Mouse (Mus musculus): ENCODE measurements at regions not wholly inside any gene's neighbourhood (a gene's known extent, or its start where the extent isn't known, plus 50 kb on each side); places are given as distances from the start of the nearest gene placed in this dataset.

DNA sequence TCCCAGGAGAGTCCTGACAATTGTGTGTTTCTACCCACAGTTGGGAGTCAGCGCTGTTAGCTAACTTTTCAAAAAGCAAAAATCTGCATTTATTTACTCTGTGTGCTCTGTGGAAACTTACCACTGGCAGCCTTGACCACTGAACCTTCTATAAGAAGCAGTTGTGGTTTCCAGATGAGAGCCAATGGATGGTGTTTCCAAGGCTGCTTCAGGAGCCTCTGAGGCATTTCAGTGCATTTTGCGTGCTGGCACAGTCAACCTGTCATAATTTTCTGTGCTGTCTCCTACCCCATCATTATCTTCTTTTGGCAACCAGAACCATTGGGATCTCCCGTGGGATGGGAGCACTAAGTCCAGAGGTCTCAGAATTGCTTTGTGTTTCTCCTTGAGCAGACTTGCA is 60.3 kb downstream of the 4930544G11Rik start:
- ATAC-seq (replicated peaks; ENCODE audit: poor library complexity), result no peak

DNA sequence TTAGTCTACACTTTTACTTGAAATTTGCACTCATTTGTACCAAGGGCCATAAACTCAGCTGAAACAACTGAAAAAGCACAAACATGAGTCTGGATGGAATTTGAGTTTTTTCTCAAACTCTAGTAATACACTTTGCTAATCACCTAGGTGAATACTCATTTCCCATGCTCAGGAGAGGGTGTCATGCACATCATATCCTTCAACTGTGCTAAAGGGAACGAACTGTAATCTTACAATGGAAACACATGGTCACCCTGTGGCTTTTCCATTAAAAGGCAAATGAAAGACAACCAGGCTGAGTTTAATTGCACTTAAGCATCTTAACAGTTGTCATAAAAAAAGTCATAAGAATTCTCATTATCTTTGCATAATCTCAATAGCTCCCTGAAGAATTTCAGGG is 71.1 kb downstream of the 4930544G11Rik start:
- no peak for ATAC-seq (replicated peaks; ENCODE audit: poor library complexity)

DNA sequence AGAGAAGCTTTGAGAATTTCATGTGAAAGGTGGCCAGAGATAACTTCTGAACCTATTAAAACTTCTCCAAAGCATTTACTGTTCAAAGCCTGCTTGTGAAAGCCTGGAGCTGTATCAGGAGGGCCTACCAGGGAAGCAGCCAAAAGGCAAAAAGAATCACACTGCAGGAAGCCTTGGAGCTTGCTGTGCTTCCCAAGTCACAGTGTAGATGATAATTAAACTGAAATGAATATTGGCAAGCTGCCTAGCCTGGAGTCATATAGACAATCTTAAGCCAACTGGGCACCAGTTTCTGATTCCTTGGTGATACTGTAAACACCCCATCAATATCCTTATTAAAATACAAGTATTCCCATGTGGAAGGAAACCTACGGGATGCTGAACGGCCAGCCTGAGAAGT is 84.4 kb downstream of the 4930544G11Rik start:
- no peak for ATAC-seq (replicated peaks; ENCODE audit: poor library complexity)

DNA sequence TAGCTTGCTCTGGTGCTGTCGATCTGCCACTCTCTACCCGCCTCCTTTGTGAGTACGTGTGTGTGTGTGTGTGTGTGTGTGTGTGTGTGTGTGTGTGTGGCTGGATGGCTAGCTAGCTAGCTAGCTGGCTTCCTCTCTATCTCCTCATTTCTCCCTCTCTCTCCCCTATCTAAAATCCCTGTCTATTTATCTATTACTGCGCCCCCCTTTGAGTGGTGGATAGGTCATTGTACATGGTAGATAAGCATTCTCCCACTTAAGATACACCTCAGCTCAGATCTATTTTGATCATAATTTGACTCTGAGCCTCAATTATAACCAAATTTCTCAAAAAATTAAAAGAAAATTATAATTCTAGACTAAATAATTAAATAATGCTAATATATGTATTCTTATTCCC is 99.4 kb downstream of the 4930544G11Rik start:
- ATAC-seq (replicated peaks; ENCODE audit: poor library complexity), result peak; percentile 35

DNA sequence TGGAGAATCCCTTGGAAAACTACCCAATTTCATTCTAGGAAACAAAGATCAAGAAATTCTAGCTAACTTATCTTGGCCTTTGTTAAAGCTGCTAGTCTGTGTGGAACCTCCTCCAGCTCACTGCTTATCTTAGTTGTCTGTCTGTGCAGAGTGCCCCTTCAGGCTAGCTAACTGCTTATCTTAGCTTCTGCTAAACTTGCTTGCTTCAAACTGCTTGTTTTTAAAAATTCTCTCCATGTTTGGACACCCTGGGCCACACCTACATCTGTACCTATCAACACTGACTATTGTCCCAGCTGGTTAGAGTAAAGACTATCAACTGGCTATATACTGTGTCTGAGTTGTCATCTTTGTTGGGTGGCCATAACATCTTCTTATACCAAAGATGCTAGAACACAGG is 100.0 kb downstream of the 4930544G11Rik start:
- ATAC-seq (replicated peaks; ENCODE audit: poor library complexity), result peak; percentile 95

DNA sequence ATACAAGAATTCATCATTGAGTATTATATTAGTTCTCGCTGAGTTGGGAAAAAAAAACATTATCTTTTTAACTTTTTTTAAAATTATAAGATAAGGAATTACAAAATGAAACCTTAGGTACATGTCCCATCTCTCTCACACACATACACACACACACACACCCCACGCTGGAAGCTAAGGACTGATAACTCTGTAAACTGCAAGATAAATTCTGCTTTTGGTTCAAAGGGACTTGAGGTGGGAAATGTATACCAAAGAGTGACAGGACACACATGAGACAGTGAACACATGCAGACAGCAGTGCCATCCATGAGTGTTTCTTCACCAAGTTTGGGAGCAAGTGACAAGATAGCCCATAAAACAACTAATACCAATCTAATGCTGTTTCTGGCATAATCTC is 100.8 kb downstream of the 4930544G11Rik start:
- peak; percentile 26; the same call in 1 of the 2 replicates for ATAC-seq (replicated peaks; ENCODE audit: poor library complexity)

DNA sequence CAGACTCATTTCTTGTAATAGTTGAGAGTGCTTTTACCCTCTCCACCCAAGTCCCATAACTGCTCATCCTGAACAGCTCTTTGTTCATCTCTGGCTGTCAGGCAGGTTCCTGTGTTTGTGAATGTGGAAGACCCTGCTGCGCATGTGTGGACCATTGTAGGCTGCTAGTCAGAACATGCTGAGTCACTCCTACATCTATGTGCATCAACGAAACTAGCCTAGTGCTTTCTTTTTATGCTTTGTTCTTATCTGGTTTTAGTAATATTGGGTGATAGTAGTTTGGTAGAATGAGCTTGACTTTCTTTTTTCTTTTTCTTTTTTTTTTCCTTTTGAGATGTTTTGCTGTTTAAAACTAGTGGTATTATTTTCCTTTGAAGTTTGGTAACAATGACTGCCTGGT is 116.5 kb downstream of the 4930544G11Rik start:
- ATAC-seq (replicated peaks; ENCODE audit: poor library complexity), result peak; percentile 96

DNA sequence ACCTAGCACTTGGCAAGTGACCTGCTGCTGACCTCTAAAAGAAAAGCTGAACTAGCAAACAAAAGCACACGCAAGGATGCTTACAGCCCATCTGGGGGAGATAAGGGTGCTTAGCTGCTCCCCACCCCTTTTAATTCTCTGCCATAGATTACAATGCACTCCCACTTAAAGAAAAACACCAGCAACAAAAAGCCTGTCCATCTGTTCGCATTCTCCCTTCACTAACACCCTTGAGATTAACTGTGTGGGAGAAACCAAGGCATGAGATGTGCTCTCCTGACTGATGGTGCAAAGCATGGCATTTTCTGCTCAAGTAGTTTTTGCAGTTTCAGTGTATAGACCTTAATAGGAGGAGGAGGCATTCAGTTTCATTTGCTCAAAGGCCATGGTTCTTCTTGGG is 125.0 kb downstream of the 4930544G11Rik start:
- ATAC-seq (replicated peaks; ENCODE audit: poor library complexity), result 0 out of 2 replicates have a peak, but pooled peaks have one; percentile 42

DNA sequence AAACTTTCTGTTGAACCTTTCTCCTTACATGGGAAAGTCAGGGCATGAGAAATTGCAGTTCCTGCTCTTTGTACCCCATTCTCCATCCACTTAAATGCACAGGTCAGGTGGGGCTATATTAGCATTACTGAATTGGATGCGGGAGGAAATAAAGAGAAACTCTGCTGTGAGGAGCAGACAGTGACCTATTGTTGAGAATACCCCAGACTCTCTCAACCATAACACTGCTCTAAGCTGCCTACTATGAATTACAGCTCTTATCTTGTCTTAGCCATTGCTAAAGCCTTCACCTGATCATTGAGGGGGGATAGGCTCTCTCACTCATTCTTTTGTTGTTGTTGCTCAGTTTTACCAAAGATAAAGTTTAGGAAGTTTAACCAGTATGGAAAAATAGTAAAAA is 126.4 kb downstream of the 4930544G11Rik start:
- ATAC-seq (replicated peaks; ENCODE audit: poor library complexity), result no peak

DNA sequence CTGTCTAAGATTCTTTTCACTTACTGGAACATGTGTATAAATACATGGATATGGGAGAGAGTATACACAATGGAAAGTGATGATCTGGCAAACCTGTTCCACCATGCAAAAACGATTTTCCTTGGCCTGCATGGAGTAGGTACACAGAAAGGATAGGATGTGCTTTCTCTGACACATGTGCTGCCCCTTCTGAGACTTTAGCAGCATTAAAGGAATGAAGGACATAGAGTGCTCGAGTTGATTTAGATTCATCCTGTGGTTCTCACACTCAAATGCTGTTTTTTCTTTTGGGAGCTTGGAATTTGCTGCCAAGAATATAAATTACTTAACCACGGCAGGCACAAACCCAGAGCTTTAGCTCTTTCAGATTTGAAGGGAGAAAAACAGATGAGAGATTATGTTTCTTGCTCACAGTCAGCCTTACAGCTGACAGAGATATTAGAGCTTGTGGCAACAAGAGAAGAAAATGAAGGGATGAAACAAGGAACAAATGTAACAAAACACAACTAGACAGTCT is 149.2 kb downstream of the 4930544G11Rik start:
- ATAC-seq (replicated peaks; ENCODE audit: poor library complexity), result no peak

DNA sequence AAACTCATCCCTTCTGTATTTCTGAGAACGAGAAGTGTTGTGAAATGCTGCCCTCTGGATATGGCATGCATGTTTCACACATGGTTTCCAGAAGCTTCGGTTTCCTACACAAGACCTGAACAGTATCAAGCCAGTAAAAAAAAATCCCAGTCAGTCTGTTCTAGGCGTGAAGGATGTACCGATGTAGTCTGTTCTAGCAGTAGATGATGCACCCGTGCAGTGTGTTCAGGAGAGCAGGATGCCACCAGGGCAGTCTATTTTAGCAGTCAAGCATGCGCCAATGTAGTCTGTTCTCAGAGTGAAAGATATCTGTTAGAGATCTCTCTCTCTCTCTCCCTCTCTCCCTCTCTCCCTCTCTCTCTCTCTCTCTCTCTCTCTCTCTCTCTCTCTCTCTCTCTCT is 162.0 kb downstream of the 4930544G11Rik start:
- no peak for ATAC-seq (replicated peaks; ENCODE audit: poor library complexity)

DNA sequence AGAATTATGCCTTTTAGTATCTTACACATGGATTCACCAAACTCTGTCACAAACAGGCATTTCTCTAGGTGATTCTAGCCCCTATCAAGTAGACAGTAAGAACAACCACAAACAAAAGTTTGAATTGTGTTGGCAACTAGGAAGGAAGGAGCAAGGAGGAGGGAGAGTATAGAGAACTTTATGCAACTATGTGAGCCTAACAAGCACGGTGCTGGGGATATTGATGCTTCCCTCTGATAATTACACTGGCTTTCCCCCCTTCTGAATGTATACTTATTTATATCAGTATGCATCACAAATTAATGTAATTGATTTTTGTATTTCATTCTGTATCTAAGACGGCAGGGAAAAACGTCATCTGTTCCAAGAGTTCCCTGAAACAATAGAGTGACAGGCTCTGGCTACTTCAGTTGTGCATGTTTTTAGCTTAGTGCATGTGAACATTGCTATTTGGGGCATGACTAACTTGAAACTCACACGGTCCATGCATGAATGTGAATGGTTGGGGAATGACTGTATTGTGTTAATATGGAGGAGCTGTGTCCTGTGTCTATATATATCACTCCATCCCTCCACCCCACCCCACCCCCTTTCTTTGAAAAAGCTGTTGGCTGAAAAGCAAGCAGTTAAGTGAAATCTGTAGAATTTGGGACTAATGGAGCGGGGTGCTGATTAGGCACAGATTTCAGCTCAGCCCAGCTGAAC is 169.2 kb downstream of the 4930544G11Rik start:
- no peak for ATAC-seq (replicated peaks; ENCODE audit: poor library complexity)

DNA sequence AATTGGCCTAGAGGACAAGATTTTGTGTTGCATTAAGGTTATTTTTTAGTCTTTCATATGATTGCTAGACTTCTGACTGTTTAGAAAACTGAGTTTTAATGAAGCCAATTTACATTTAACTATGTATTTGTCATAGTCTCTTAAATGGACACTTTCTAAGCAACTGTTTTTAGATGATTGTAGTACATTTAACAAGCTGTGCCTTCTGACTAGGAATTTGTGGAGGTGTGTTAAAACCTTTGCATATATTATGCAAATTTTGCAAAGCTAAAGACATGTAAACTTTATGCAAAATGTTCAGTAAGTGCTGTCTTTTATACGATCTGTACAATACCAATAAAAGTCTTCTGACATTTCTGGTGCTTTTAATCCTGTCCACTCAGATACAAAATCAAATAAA is 171.9 kb downstream of the 4930544G11Rik start:
- ATAC-seq (replicated peaks; ENCODE audit: poor library complexity), result no peak

DNA sequence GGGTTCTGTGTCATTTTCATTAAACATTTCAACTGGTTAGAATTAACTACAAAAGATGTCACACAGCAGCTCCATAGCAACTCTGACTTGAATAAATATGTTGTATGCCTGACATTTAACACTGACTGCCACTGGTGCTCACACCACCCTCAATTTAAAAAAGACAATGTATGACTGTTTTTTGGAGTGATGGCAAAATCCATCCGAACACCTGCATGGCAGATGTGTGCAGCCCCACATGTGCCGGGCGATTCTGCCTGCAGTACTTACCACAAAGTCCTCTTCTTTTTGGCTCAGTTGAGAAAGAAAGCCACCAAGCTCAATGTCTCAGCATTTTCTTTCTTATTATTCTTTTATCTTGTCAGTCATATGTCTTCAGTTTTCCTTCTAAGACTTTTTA is 199.4 kb downstream of the 4930544G11Rik start:
- ATAC-seq (replicated peaks; ENCODE audit: poor library complexity), result no peak

DNA sequence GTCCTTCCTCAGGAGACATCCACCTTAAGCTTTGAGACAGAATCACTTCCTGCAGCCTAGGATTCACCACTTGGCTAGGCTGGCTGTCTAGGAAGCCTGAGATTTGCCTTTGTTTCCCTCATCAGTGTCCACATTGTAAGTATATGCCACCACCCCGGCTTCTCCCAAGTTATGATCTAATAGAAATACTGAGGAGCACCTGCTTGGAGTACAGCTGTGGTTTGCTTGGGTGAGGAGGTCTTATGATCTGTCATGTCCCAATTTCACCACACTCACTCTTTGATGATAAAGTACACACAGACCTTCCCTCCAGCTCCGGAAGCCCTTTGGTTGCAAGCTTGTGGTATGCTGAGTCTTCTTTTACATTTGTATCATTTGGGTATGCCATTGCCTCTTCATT is 202.4 kb downstream of the 4930544G11Rik start:
- ATAC-seq (replicated peaks; ENCODE audit: poor library complexity), result no peak

DNA sequence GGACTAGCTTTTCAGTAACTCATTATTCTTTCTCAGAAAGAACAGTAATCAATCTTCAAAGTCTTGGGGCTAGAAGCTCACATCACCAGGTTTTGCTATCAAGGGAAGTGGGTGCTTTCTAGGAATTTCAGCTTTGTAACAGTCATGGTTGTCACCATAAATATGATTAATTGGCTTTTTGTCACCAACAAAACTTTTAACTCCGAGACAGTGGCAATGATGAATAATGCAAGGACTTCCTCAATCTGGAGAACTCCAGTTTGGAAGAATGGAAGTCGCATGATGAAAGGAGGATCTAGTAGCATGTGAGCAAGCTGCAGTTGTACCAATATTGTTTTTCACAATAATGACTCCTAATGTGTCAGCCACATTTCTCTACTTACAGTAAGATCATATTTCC is 208.4 kb downstream of the 4930544G11Rik start:
- ATAC-seq (replicated peaks; ENCODE audit: poor library complexity), result no peak

DNA sequence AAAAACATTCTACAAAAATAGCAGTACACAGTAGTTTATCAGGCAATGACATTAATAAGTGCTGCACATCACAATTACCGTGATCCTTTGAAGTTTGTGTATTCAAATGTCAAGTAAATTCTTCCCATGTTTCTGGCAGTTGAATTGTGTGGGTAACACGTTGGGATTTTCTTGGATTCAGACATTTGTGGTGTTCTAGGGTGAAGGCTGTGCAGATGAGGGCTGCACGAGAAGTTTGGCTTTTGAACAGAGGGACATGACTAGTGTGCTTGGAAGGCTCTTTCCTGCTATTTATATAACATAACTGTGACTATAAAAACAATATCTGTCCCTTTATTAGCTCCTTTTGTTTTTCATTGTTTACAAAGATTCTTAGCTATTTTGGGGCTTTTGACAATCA is 216.5 kb downstream of the 4930544G11Rik start:
- ATAC-seq (replicated peaks; ENCODE audit: poor library complexity), result no peak

DNA sequence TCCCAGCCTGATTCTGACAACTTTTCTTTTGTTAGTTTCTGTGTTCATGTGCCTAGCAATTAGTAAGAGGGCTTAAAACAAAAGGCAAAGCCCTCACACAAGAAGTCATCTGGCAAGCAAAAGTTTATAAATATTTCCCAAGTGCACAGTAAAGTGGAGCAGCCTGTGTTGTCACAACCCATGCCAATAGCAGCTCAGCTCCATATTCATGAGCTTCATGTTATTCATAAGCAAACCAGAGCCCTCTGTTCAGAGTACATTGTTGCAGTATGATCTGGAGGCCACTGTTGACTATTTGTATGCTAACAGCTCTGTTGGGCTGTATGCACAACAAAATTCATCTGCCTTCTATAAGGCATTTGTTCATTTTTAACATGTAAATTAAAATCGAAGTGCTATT is 245.6 kb downstream of the 4930544G11Rik start:
- no peak for ATAC-seq (replicated peaks; ENCODE audit: poor library complexity)

DNA sequence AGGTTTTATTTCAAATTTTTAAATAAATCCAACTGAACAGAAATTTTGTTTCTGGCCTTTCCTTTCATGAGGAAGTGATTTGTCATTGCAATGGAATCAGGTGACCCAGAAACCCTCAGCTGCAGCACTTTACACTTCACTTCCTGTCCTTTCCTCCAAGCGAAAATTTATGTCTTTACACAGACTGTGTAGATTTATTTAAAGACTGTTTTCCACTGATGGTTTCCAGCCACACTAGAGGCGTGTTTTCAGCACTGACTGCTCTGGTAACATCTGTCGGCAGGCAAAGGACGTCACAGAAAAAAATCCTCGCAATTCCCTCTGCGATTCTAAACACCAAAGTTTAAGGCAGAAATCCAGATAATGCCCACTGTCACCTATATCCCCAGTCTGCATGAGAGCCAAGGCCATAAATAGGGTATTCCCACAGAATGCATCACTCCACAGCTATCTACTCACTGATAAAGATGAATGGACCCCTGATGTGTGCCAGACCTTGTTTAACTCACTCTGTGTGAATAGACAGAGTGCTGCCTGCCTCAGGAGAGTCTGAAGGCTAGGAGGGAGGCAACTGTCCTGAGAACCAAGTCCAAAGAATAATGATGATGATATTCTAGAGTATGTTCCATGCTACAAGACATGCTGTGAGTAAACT is 247.9 kb downstream of the 4930544G11Rik start:
- peak; percentile 63 for ATAC-seq (replicated peaks; ENCODE audit: poor library complexity)

DNA sequence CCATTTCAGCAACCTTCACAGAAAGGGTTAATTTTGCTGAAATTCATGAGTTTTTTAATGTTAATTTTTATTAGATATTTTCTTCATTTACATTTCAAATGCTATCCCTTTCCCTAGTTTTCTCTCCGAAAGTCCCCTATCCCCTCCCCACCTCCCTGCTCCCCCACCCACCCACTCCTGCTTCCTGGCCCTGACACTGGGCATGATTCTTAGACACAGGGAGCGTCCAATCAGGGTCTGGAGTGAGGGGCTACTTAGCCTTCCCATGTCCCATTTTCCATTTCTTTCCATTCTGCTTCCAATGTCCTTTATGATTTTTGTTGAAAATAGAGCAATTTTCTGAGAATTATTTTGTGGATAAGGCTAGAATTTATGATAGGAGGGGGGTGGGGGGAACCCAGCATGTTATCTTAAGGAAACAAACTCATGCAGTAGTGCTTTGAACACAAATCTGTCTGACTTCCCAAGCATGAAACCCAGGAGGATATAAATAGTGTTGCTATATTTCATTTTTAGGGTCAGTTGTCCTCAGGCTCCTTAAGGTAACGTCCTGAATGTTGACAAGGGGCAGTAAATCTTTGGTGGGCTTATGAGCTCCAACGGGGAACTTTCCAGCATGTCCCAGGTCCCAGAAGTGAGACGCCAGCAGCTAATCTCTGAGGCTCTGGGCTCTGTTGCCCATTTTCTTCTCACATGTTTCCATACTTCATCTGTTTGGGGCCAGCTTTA is 254.0 kb downstream of the 4930544G11Rik start:
- ATAC-seq (replicated peaks; ENCODE audit: poor library complexity), result no peak

DNA sequence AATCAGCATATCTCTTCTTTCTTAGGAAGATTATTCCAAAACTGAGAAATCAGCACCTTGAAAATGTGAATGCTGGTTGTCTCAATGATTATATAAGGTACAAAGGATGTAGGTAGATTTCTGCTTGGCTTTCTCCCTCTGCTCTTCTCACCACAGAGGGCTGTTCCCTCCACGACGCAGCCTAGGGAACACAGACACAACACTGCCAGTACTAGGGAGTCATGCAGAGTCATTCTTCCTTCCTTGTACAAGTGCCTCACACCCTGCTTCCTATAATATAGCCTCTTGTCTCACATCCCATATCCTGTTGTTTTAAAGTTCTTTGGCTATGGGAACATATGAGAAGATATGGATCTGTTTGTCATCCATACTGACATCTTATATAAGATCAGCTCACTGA is 265.1 kb downstream of the 4930544G11Rik start:
- ATAC-seq (replicated peaks; ENCODE audit: poor library complexity), result peak; percentile 60
